Mouse (Mus musculus) urinary bladder, postnatal 14 days (tissue): Measurements from ENCODE around the gene Wdfy4.

ENCODE experiments used
- DNase-seq: peaks from one replicate; pipeline ENCODE4 v3.0.0; 2021; ENCODE audit warnings: low spot score

Wdfy4 gene

GRCm38 (mm10) chr14:33189849-33190423 lies 4.6 kb upstream of the Wdfy4 start:
- DNase-seq, result no peak

GRCm38 (mm10) chr14:33189230-33189629 lies 3.9 kb upstream of the Wdfy4 start:
- no peak for DNase-seq

- DNase-seq, result no peak
Measured at GRCm38 (mm10) chr14:33187201-33187600, 1.9 kb upstream of the Wdfy4 start.

- DNase-seq, result no peak
Measured at GRCm38 (mm10) chr14:33180102-33180501, 5.2 kb downstream of the Wdfy4 start.

GRCm38 (mm10) chr14:33175059-33175821 lies 10.1 kb downstream of the Wdfy4 start:
- no peak for DNase-seq

- DNase-seq, result no peak
Measured at GRCm38 (mm10) chr14:33171942-33172341, 13.4 kb downstream of the Wdfy4 start.

- no peak for DNase-seq
Measured at GRCm38 (mm10) chr14:33168750-33169149, 16.6 kb downstream of the Wdfy4 start.

- no peak for DNase-seq
Measured at GRCm38 (mm10) chr14:33162238-33162637, 23.1 kb downstream of the Wdfy4 start.

GRCm38 (mm10) chr14:33158268-33158667 lies 27.0 kb downstream of the Wdfy4 start:
- no peak for DNase-seq

- DNase-seq, result no peak
Measured at GRCm38 (mm10) chr14:33152941-33153340, 32.4 kb downstream of the Wdfy4 start.

GRCm38 (mm10) chr14:33146287-33146686 lies 39.0 kb downstream of the Wdfy4 start:
- no peak for DNase-seq

GRCm38 (mm10) chr14:33136843-33137242 lies 48.5 kb downstream of the Wdfy4 start:
- DNase-seq, result no peak

GRCm38 (mm10) chr14:33135170-33135569 lies 50.1 kb downstream of the Wdfy4 start:
- DNase-seq, result no peak

GRCm38 (mm10) chr14:33131044-33131758 lies 54.1 kb downstream of the Wdfy4 start:
- DNase-seq, result no peak

- DNase-seq, result no peak
Measured at GRCm38 (mm10) chr14:33116590-33116989, 68.7 kb downstream of the Wdfy4 start.

GRCm38 (mm10) chr14:33104809-33105208 lies 80.5 kb downstream of the Wdfy4 start:
- no peak for DNase-seq

GRCm38 (mm10) chr14:33101609-33102008 lies 83.7 kb downstream of the Wdfy4 start:
- DNase-seq, result no peak

GRCm38 (mm10) chr14:33099926-33100325 lies 85.4 kb downstream of the Wdfy4 start:
- DNase-seq, result no peak

- no peak for DNase-seq
Measured at GRCm38 (mm10) chr14:33099111-33099510, 86.2 kb downstream of the Wdfy4 start.

GRCm38 (mm10) chr14:33096462-33096861 lies 88.8 kb downstream of the Wdfy4 start:
- DNase-seq, result no peak

GRCm38 (mm10) chr14:33083326-33083725 lies 102.0 kb downstream of the Wdfy4 start:
- no peak for DNase-seq

- no peak for DNase-seq
Measured at GRCm38 (mm10) chr14:33082301-33082700, 103.0 kb downstream of the Wdfy4 start.

- no peak for DNase-seq
Measured at GRCm38 (mm10) chr14:33081370-33081860, 103.9 kb downstream of the Wdfy4 start.
